8 mouse cellular contexts compared by ENCODE assay signal in the genomic region with DNA sequence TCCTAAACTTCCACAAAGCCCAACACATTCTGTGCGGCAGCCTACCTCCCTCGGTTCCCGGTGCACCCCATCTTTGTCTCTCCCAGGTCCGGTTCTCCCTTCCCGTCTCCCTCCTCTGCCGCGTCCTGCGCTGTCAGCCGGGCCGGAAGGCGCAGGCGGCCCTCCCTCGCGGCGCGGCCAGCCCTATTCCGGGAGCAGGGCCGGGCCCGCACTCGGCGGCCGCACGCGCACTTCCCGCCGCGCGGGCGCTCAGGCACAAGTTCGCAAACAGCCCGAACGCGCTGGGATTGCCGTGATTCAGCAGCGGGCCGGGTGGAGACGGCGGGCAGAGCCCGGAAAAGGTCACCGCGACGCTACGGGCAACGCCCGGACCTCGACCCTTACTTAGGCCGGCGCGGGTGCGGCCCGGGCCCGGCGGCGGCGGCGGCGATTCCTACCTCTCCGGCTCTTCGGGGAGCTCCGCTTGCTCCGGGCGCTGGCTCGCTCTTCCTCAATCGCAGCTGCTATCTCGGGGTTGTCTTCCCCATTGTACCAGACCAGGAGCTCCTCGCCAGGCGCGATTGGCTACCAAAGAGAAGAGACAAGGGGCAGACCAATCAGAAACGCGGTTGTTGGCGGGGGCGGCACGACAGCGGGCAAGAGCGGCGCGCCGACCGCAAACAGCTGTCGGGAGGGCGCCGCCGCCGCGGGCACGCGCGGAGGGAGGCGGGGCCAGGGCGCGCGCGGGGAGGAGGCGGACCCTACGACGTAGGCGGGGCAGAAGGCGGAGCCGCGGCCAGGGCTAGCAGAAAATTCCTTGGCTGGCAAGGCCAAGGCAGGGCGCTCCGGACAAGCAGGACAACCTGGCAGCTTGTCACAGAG. TPM values are rescaled to one million over a fixed set of nuclear protein-coding genes. Genes with fewer than 3 reads are reported as not detected.
DNase-seq lines count a peak whose midpoint lies in the region; ATAC-seq lines count a peak whose summit lies in the region.

No protein-coding gene starts in this region.

- H3K9ac ChIP-seq in intestine, embryonic 14.5 days (ENCODE audit: low read length) = peak overlapping the region; percentile 94

- peaks cover 20% of the 10 kb centered on the region for H3K4me1 ChIP-seq in intestine, embryonic 14.5 days (replicated peaks; ENCODE audit: control insufficient read depth, insufficient read depth, low read length)

- WGBS in intestine, embryonic 14.5 days = under 1% methylated on average over 90 of the region's 102 CpGs

- H3K9me3 ChIP-seq in intestine, embryonic 14.5 days (ENCODE audit: control insufficient read depth, low read length) = no peaks in the 10 kb centered on the region

- intact Hi-C loops in left cerebral cortex, postnatal 14 days (cut with DNase I) = loop anchor here (2.0 to 5.0 kb wide), 2 partner anchors 50 to 51 kb away; partner anchors contain the start of gene Prdm2

- H3K27ac ChIP-seq in intestine, embryonic 14.5 days (ENCODE audit: low read depth) = peak overlapping the region; percentile 99

- H3K4me2 ChIP-seq in intestine, embryonic 14.5 days (ENCODE audit: low read length) = peak overlapping the region; percentile 65

- DNase-seq in adrenal gland, adult 18-20 months (ENCODE audit: low spot score in 2 of 2) = peak; percentile 98 to 99
- DNase-seq in embryo, embryonic 11 days = peak; percentile 98
- peak; percentile 99 for DNase-seq in gastrocnemius, postnatal 25 days
- peak; percentile 99 for DNase-seq in intestine, embryonic 14.5 days (ENCODE audit: low spot score)
- peak; percentile 99 to 100 for DNase-seq in left cerebral cortex, postnatal 14 days (ENCODE audit: low spot score in 2 of 2)
- DNase-seq in mesoderm, embryonic 11.5 days (ENCODE audit: low read depth, low spot score) = peak; percentile 98
- DNase-seq in right cerebral cortex, postnatal 36 days (ENCODE audit: low spot score in 2 of 2) = peak; percentile 99
- peak; percentile 99 for DNase-seq in yolk sac, embryonic 10.5 days (ENCODE audit: low spot score)

- ATAC-seq in intestine, embryonic 14.5 days (replicated peaks; ENCODE audit: low FRiP score, low TSS enrichment, low read depth) = peak; percentile 100

- no peaks in the 10 kb centered on the region for H3K27me3 ChIP-seq in intestine, embryonic 14.5 days (replicated peaks; ENCODE audit: control insufficient read depth, insufficient read depth, low read length)

- H3K4me3 ChIP-seq in intestine, embryonic 14.5 days (ENCODE audit: low read depth, low read length) = peak overlapping the region; percentile 92

- peaks cover 3% of the 10 kb centered on the region; the same call in 1 of the 2 replicates for H3K36me3 ChIP-seq in intestine, embryonic 14.5 days (ENCODE audit: control insufficient read depth, insufficient read depth, low read length)

RNA-seq across cellular contexts. Expression of gene Prdm2, which starts 50.9 kb away (rescaled TPM):
- 10 to 100 TPM; 25.7 to 35.1 TPM for total RNA-seq in adrenal gland, adult 18-20 months (2021)
- 10 to 100 TPM; 16.2 to 21.1 TPM for total RNA-seq in gastrocnemius, postnatal 25 days (2021)
- polyA plus RNA-seq in intestine, embryonic 14.5 days (2014; fragmentation: Nextera tagmentation; extraction: Ambion mirVana) = 12.4 and 12.5 TPM in 2 replicates
- total RNA-seq in left cerebral cortex, postnatal 14 days (2021) = 10 to 100 TPM; 31.6 to 34.6 TPM

Comparison
In these comparisons a context has a peak if more than half of its experiments do, and no peak if none do; other contexts are left out.
1. Peak in every context shown above with its lines: DNase-seq, ATAC-seq, H3K4me3 ChIP-seq and H3K27ac ChIP-seq.